Mouse (Mus musculus): ENCODE measurements around the gene Klhl28.

- TF ChIP-seq POLR2A (IDR thresholded peaks at IDR 0.05; ENCODE audit: low read depth, low read length) (no peak), CTCF (IDR thresholded peaks at IDR 0.05; ENCODE audit: extremely low read depth, insufficient read length, insufficient replicate concordance, low read depth, low read length) (peak; percentile 71; the same call in 1 of the 2 replicates)
These were observed 68.1 kb downstream of the Klhl28 start for GRCm38 (mm10) chr12:64897060-64897730.

Measured in small intestine, adult 2 months (tissue).